Comparison of ENCODE assay signal across 9 mouse cellular contexts in genomic region chr15:77202223-77202622, GRCm38 (mm10).
A peak's percentile ranks its signal among the peaks of the same experiment; 100 is the strongest.
DNase-seq lines count a peak whose midpoint lies in the region; ATAC-seq and TF ChIP-seq lines count a peak whose summit lies in the region.
"Had no signal": no experiment of that assay in that cellular context is flagged by ENCODE, and none has a peak within 500 bp of the region (broad histone marks: within the 10 kb centered on the region; RNA-seq: fewer than 3 reads in every experiment).

No protein-coding gene starts in this region.

- TF ChIP-seq CTCF in lung, postnatal 0 days (IDR thresholded peaks at IDR 0.05): no peak

- H3K9me3 ChIP-seq in midbrain, embryonic 10.5 days (replicated peaks): no peaks in the 10 kb centered on the region
- no peaks in the 10 kb centered on the region for H3K9me3 ChIP-seq in midbrain, embryonic 16.5 days (replicated peaks; ENCODE audit: control insufficient read depth, low read length, poor library complexity, severe bottlenecking)
- no peaks in the 10 kb centered on the region for H3K9me3 ChIP-seq in intestine, embryonic 15.5 days
- no peaks in the 10 kb centered on the region for H3K9me3 ChIP-seq in lung, postnatal 0 days (ENCODE audit: low read length)
- H3K9me3 ChIP-seq: G1E had no signal

- ATAC-seq in midbrain, embryonic 16.5 days: no peak
- ATAC-seq in intestine, embryonic 15.5 days: peak; percentile 45; the same call in 1 of the 2 replicates
- peak; percentile 34; the same call in 1 of the 2 replicates for ATAC-seq in lung, postnatal 0 days

- TF ChIP-seq EP300 in lung, postnatal 0 days (IDR thresholded peaks at IDR 0.05): no peak

- no peaks in the 10 kb centered on the region for H3K36me3 ChIP-seq in midbrain, embryonic 10.5 days
- H3K36me3 ChIP-seq in midbrain, embryonic 16.5 days (ENCODE audit: control insufficient read depth, insufficient read depth, low read length): no peaks in the 10 kb centered on the region
- no peaks in the 10 kb centered on the region for H3K36me3 ChIP-seq in intestine, embryonic 15.5 days
- no peaks in the 10 kb centered on the region for H3K36me3 ChIP-seq in lung, postnatal 0 days (ENCODE audit: insufficient read depth, low read length)
- H3K36me3 ChIP-seq: G1E had no signal

- no peak overlapping the region for H3K4me3 ChIP-seq in midbrain, embryonic 10.5 days
- H3K4me3 ChIP-seq in midbrain, embryonic 16.5 days (ENCODE audit: low read depth, low read length): no peak overlapping the region
- no peak overlapping the region for H3K4me3 ChIP-seq in intestine, embryonic 15.5 days (replicated peaks)
- no peak overlapping the region for H3K4me3 ChIP-seq in lung, postnatal 0 days (ENCODE audit: low read depth, low read length)

- no peak overlapping the region for H3K9ac ChIP-seq in midbrain, embryonic 16.5 days (ENCODE audit: low read depth, low read length)
- no peak overlapping the region for H3K9ac ChIP-seq in intestine, embryonic 15.5 days
- H3K9ac ChIP-seq in lung, postnatal 0 days (replicated peaks; ENCODE audit: low read depth): no peak overlapping the region

- WGBS in midbrain, embryonic 10.5 days: 35% methylated on average over 2 of the region's 2 CpGs
- 19% methylated on average over 2 of the region's 2 CpGs for WGBS in midbrain, embryonic 16.5 days
- 8% methylated on average over 2 of the region's 2 CpGs for WGBS in intestine, embryonic 15.5 days
- 23% methylated on average over 2 of the region's 2 CpGs for WGBS in lung, postnatal 0 days

- no peaks in the 10 kb centered on the region for H3K27me3 ChIP-seq in midbrain, embryonic 10.5 days (ENCODE audit: low read depth, poor library complexity, severe bottlenecking)
- no peaks in the 10 kb centered on the region for H3K27me3 ChIP-seq in midbrain, embryonic 16.5 days (ENCODE audit: control insufficient read depth, insufficient read depth, low read depth, low read length)
- H3K27me3 ChIP-seq in intestine, embryonic 15.5 days (replicated peaks): no peaks in the 10 kb centered on the region
- no peaks in the 10 kb centered on the region for H3K27me3 ChIP-seq in lung, postnatal 0 days (replicated peaks; ENCODE audit: insufficient read depth, low read length)

- H3K4me1 ChIP-seq in midbrain, embryonic 10.5 days: peaks cover 42% of the 10 kb centered on the region
- H3K4me1 ChIP-seq in midbrain, embryonic 16.5 days (ENCODE audit: control insufficient read depth, insufficient read depth, low read length): peaks cover 19% of the 10 kb centered on the region
- H3K4me1 ChIP-seq in intestine, embryonic 15.5 days (replicated peaks): peaks cover 32% of the 10 kb centered on the region
- peaks cover 13% of the 10 kb centered on the region; the same call in 1 of the 2 replicates for H3K4me1 ChIP-seq in lung, postnatal 0 days (ENCODE audit: insufficient read depth, low read depth, low read length)

- peak; percentile 44 for DNase-seq in midbrain, embryonic 10.5 days (ENCODE audit: low spot score)
- peak; percentile 51 for DNase-seq in gastrocnemius, postnatal 10 days
- DNase-seq in lung, postnatal 0 days (ENCODE audit: low spot score): peak; percentile 76
- DNase-seq in urinary bladder, postnatal 10 days (ENCODE audit: low spot score): no peak
- no peak for DNase-seq in thymus, postnatal 36 days
- no peak for DNase-seq in frontal cortex, postnatal 14 days (ENCODE audit: low spot score in 2 of 2)

- H3K27ac ChIP-seq in midbrain, embryonic 10.5 days (replicated peaks): no peak overlapping the region
- H3K27ac ChIP-seq in midbrain, embryonic 16.5 days (ENCODE audit: low read length): no peak overlapping the region
- no peak overlapping the region for H3K27ac ChIP-seq in intestine, embryonic 15.5 days
- H3K27ac ChIP-seq in lung, postnatal 0 days (ENCODE audit: low read length): no peak overlapping the region

- H3K4me2 ChIP-seq in midbrain, embryonic 16.5 days (ENCODE audit: low read length): no peak overlapping the region
- H3K4me2 ChIP-seq in intestine, embryonic 15.5 days (replicated peaks): peak overlapping the region; percentile 34
- no peak overlapping the region for H3K4me2 ChIP-seq in lung, postnatal 0 days (replicated peaks; ENCODE audit: low read depth, low read length)

Comparison
In these comparisons a context has a peak if more than half of its experiments do, and no peak if none do; other contexts are left out.
1. DNase-seq: peak in midbrain, embryonic 10.5 days (single experiment), gastrocnemius, postnatal 10 days (single experiment) and lung, postnatal 0 days (single experiment); none in urinary bladder, postnatal 10 days (single experiment), thymus, postnatal 36 days (0 of 2) and frontal cortex, postnatal 14 days (0 of 2).